Mouse (Mus musculus) heart, embryonic 13.5 days (tissue): ENCODE data around the gene Pacsin2. TPM values are rescaled to one million over a fixed set of nuclear protein-coding genes. Genes with fewer than 3 reads are reported as not detected.

Experiments
- ATAC-seq: fragments of 200-750 bp; cut with Nextera tagmentation; 2 replicates; pipeline ENCODE4 v1.8.0; 2017; ENCODE audit warnings: moderate TSS enrichment; ENCODE audit not compliant: insufficient number of reproducible peaks, low FRiP score, low TSS enrichment; ENCODE audit errors: extremely low read depth
- H3K27ac ChIP-seq: fragments of 300-500 bp; sonication (generic); replicated peaks from 2 replicates; pipeline ENCODE4 v1.5.1; 2015; ENCODE audit warnings: moderate library complexity, mild to moderate bottlenecking, inconsistent platforms
- H3K27me3 ChIP-seq: fragments of 300-500 bp; sonication (generic); replicated peaks from 2 replicates; pipeline ENCODE4 v1.6.1; 2015; ENCODE audit warnings: mild to moderate bottlenecking, inconsistent platforms
- H3K36me3 ChIP-seq: fragments of 300-500 bp; sonication (generic); 2 replicates; pipeline ENCODE4 v1.6.1; 2015; ENCODE audit warnings: mild to moderate bottlenecking, inconsistent platforms
- H3K4me1 ChIP-seq: fragments of 300-500 bp; sonication (generic); 2 replicates; pipeline ENCODE4 v1.6.1; 2015; ENCODE audit warnings: inconsistent platforms
- H3K4me2 ChIP-seq: fragments of 300-500 bp; sonication (generic); 2 replicates; pipeline ENCODE4 v1.6.1; 2015; ENCODE audit warnings: inconsistent platforms, mild to moderate bottlenecking, moderate library complexity
- H3K4me3 ChIP-seq: fragments of 300-500 bp; sonication (generic); 2 replicates; pipeline ENCODE4 v1.5.1; 2015; ENCODE audit warnings: moderate library complexity, mild to moderate bottlenecking, inconsistent platforms
- H3K9ac ChIP-seq: fragments of 300-500 bp; sonication (generic); 2 replicates; pipeline ENCODE4 v1.6.1; 2015; ENCODE audit warnings: inconsistent platforms, mild to moderate bottlenecking, moderate library complexity
- H3K9me3 ChIP-seq: fragments of 300-500 bp; sonication (generic); 2 replicates; pipeline ENCODE4 v1.6.1; 2016; ENCODE audit warnings: inconsistent platforms
- WGBS: fragments of 180-500 bp; shearing (Covaris S2); methylation state at CpG from one replicate; pipeline ENCODE4 v1.1.7; 2015; ENCODE audit warnings: mixed read lengths; 5-methylcytosine and 5-hydroxymethylcytosine counted together
- polyA plus RNA-seq: library from polyadenylated mRNA; unstranded; fragments of >200 nt; fragmentation: Nextera tagmentation; extraction: Ambion mirVana; gene quantifications from 2 replicates; pipeline ENCODE4 v1.2.1, GENCODE M21; 2015

The Pacsin2 gene
- polyA plus RNA-seq, 1 experiment from 2014 or later = 56.8 TPM

- Histone ChIP-seq H3K27ac (peak overlapping the region; percentile 92), H3K9ac (no peak overlapping the region), H3K4me3 (no peak overlapping the region), H3K36me3 (no peaks in the 10 kb centered on the region), H3K4me2 (no peak overlapping the region), H3K4me1 (peaks cover 86% of the 10 kb centered on the region), H3K9me3 (no peaks in the 10 kb centered on the region), H3K27me3 (no peaks in the 10 kb centered on the region)
- 50% methylated on average over 5 of the region's 5 CpGs for WGBS
- no peak for ATAC-seq
These were observed 15.8 kb downstream of the Pacsin2 start for GRCm38 (mm10) chr15:83448646-83449045.

- peaks cover 91% of the 10 kb centered on the region for H3K4me1 ChIP-seq
- peak overlapping the region; percentile 92 for H3K27ac ChIP-seq
- peak overlapping the region; percentile 50; the same call in 1 of the 2 replicates for H3K9ac ChIP-seq
- H3K9me3 ChIP-seq = no peaks in the 10 kb centered on the region
- H3K4me3 ChIP-seq = no peak overlapping the region
- no peak for ATAC-seq
- WGBS = 34% methylated on average over 10 of the region's 10 CpGs
- H3K4me2 ChIP-seq = peak overlapping the region; percentile 42
- no peaks in the 10 kb centered on the region for H3K27me3 ChIP-seq
- H3K36me3 ChIP-seq = no peaks in the 10 kb centered on the region
These were observed 16.4 kb downstream of the Pacsin2 start for GRCm38 (mm10) chr15:83447791-83448544.

- Histone ChIP-seq H3K4me2 (peak overlapping the region; percentile 47), H3K27ac (peak overlapping the region; percentile 92), H3K9me3 (no peaks in the 10 kb centered on the region), H3K9ac (peak overlapping the region; percentile 44), H3K27me3 (no peaks in the 10 kb centered on the region), H3K36me3 (no peaks in the 10 kb centered on the region), H3K4me1 (peaks cover 93% of the 10 kb centered on the region), H3K4me3 (no peak overlapping the region)
- WGBS = 31% methylated on average over 2 of the region's 2 CpGs
- ATAC-seq = peak; percentile 59; the same call in 1 of the 2 replicates
These were observed 18.5 kb downstream of the Pacsin2 start for GRCm38 (mm10) chr15:83445908-83446307.

GRCm38 (mm10) chr15:83445383-83445782 is 19.0 kb downstream of the Pacsin2 start:
- H3K9me3 ChIP-seq = no peaks in the 10 kb centered on the region
- peak overlapping the region; percentile 92 for H3K27ac ChIP-seq
- ATAC-seq = no peak
- WGBS = 65% methylated on average over 5 of the region's 5 CpGs
- no peaks in the 10 kb centered on the region for H3K36me3 ChIP-seq
- H3K4me1 ChIP-seq = peaks cover 97% of the 10 kb centered on the region
- peak overlapping the region; percentile 44 for H3K9ac ChIP-seq
- no peaks in the 10 kb centered on the region for H3K27me3 ChIP-seq
- no peak overlapping the region for H3K4me3 ChIP-seq
- peak overlapping the region; percentile 47 for H3K4me2 ChIP-seq

- H3K27ac ChIP-seq = peak overlapping the region; percentile 92
- ATAC-seq = no peak
- no peaks in the 10 kb centered on the region for H3K9me3 ChIP-seq
- H3K36me3 ChIP-seq = no peaks in the 10 kb centered on the region
- H3K27me3 ChIP-seq = no peaks in the 10 kb centered on the region
- peak overlapping the region; percentile 47; the same call in 1 of the 2 replicates for H3K4me2 ChIP-seq
- peak overlapping the region; percentile 24; the same call in 1 of the 2 replicates for H3K9ac ChIP-seq
- H3K4me1 ChIP-seq = peaks cover 98% of the 10 kb centered on the region
- no peak overlapping the region for H3K4me3 ChIP-seq
- 21% methylated on average over 6 of the region's 6 CpGs for WGBS
These were observed 20.0 kb downstream of the Pacsin2 start for GRCm38 (mm10) chr15:83444425-83444824.

- no peak overlapping the region for H3K4me3 ChIP-seq
- H3K4me2 ChIP-seq = no peak overlapping the region
- ATAC-seq = no peak
- H3K9ac ChIP-seq = no peak overlapping the region
- H3K27me3 ChIP-seq = no peaks in the 10 kb centered on the region
- H3K9me3 ChIP-seq = no peaks in the 10 kb centered on the region
- 80% methylated on average over 4 of the region's 4 CpGs for WGBS
- 0 out of 2 replicates have a peak overlapping the region, but pooled peaks have one; percentile 30 for H3K27ac ChIP-seq
- no peaks in the 10 kb centered on the region for H3K36me3 ChIP-seq
- H3K4me1 ChIP-seq = peaks cover 86% of the 10 kb centered on the region
These were observed 21.8 kb downstream of the Pacsin2 start for GRCm38 (mm10) chr15:83442495-83443037.

- ATAC-seq = no peak
- Histone ChIP-seq H3K36me3 (no peaks in the 10 kb centered on the region), H3K27ac (peak overlapping the region; percentile 67), H3K9ac (no peak overlapping the region), H3K4me3 (no peak overlapping the region), H3K27me3 (no peaks in the 10 kb centered on the region), H3K4me2 (peak overlapping the region; percentile 41), H3K4me1 (peaks cover 77% of the 10 kb centered on the region), H3K9me3 (no peaks in the 10 kb centered on the region)
- WGBS = 31% methylated on average over 5 of the region's 5 CpGs
These were observed 23.7 kb downstream of the Pacsin2 start for GRCm38 (mm10) chr15:83440726-83441125.

GRCm38 (mm10) chr15:83436541-83436940 is 27.9 kb downstream of the Pacsin2 start:
- Histone ChIP-seq H3K27ac (no peak overlapping the region), H3K9ac (no peak overlapping the region), H3K27me3 (no peaks in the 10 kb centered on the region), H3K9me3 (no peaks in the 10 kb centered on the region), H3K4me2 (no peak overlapping the region), H3K4me1 (peaks cover 77% of the 10 kb centered on the region), H3K4me3 (no peak overlapping the region), H3K36me3 (no peaks in the 10 kb centered on the region)
- no peak for ATAC-seq
- 82% methylated on average over 9 of the region's 9 CpGs for WGBS

- Histone ChIP-seq H3K36me3 (no peaks in the 10 kb centered on the region), H3K27me3 (no peaks in the 10 kb centered on the region), H3K9ac (no peak overlapping the region), H3K4me1 (peaks cover 76% of the 10 kb centered on the region), H3K4me2 (no peak overlapping the region), H3K9me3 (no peaks in the 10 kb centered on the region), H3K27ac (no peak overlapping the region), H3K4me3 (no peak overlapping the region)
- no peak for ATAC-seq
- WGBS = 65% methylated on average over 8 of the region's 8 CpGs
These were observed 28.9 kb downstream of the Pacsin2 start for GRCm38 (mm10) chr15:83435324-83436090.

- Histone ChIP-seq H3K4me1 (peaks cover 76% of the 10 kb centered on the region), H3K9ac (no peak overlapping the region), H3K4me2 (no peak overlapping the region), H3K27me3 (no peaks in the 10 kb centered on the region), H3K36me3 (no peaks in the 10 kb centered on the region), H3K4me3 (no peak overlapping the region), H3K27ac (no peak overlapping the region), H3K9me3 (no peaks in the 10 kb centered on the region)
- 69% methylated on average over 4 of the region's 4 CpGs for WGBS
- ATAC-seq = no peak
These were observed 29.7 kb downstream of the Pacsin2 start for GRCm38 (mm10) chr15:83434692-83435091.

GRCm38 (mm10) chr15:83433344-83433743 is 31.1 kb downstream of the Pacsin2 start:
- H3K9me3 ChIP-seq = no peaks in the 10 kb centered on the region
- peaks cover 82% of the 10 kb centered on the region for H3K4me1 ChIP-seq
- no peaks in the 10 kb centered on the region for H3K27me3 ChIP-seq
- peak overlapping the region; percentile 60 for H3K4me2 ChIP-seq
- WGBS = 68% methylated on average over 2 of the region's 2 CpGs
- H3K9ac ChIP-seq = peak overlapping the region; percentile 70
- ATAC-seq = no peak
- H3K36me3 ChIP-seq = no peaks in the 10 kb centered on the region
- peak overlapping the region; percentile 92 for H3K27ac ChIP-seq
- H3K4me3 ChIP-seq = no peak overlapping the region
